Mouse (Mus musculus) hindbrain, postnatal 0 days (tissue): ENCODE measurements around the gene Mnat1. TPM values are rescaled to one million over a fixed set of nuclear protein-coding genes. Genes with fewer than 3 reads are reported as not detected.
"Not testable (repeated sequence)": the region's sequence is repeated elsewhere in the genome, so short reads cannot be mapped to it uniquely, and the experiment has no call there.

Experiments used
- ATAC-seq: fragments of 200-750 bp; cut with Nextera tagmentation; 2 replicates; pipeline ENCODE4 v1.8.0; 2017; ENCODE audit warnings: mild to moderate bottlenecking, moderate TSS enrichment, moderate library complexity
- DNase-seq: peaks from one replicate; pipeline ENCODE4 v3.0.0-alpha.2; 2015; ENCODE audit warnings: low spot score
- H3K27ac ChIP-seq: fragments of 300-500 bp; sonication (generic); 2 replicates; pipeline ENCODE4 v1.5.1; 2014; ENCODE audit warnings: mild to moderate bottlenecking
- H3K27me3 ChIP-seq: fragments of 300-500 bp; sonication (generic); 2 replicates; pipeline ENCODE4 v1.6.1; 2014; ENCODE audit warnings: low read length, mixed read lengths; ENCODE audit not compliant: insufficient read depth
- H3K36me3 ChIP-seq: fragments of 300-500 bp; sonication (generic); 2 replicates; pipeline ENCODE4 v1.6.1; 2014; ENCODE audit warnings: low read length, mixed read lengths; ENCODE audit not compliant: insufficient read depth
- H3K4me1 ChIP-seq: fragments of 300-500 bp; sonication (generic); 2 replicates; pipeline ENCODE4 v1.6.1; 2014; ENCODE audit warnings: antibody characterized with exemption, low read length, mixed read lengths; ENCODE audit not compliant: insufficient read depth
- H3K4me2 ChIP-seq: fragments of 300-500 bp; sonication (generic); 2 replicates; pipeline ENCODE4 v1.6.1; 2014; ENCODE audit warnings: low read depth, mild to moderate bottlenecking, low read length, moderate library complexity, mixed read lengths
- H3K4me3 ChIP-seq: fragments of 300-500 bp; sonication (generic); 2 replicates; pipeline ENCODE4 v1.5.1; 2014; ENCODE audit warnings: low read length
- H3K9ac ChIP-seq: fragments of 300-500 bp; sonication (generic); replicated peaks from 2 replicates; pipeline ENCODE4 v1.6.1; 2014; ENCODE audit warnings: mild to moderate bottlenecking, low read length, moderate library complexity, mixed read lengths
- H3K9me3 ChIP-seq: fragments of 300-500 bp; sonication (generic); 2 replicates; pipeline ENCODE4 v1.6.1; 2016; ENCODE audit warnings: low read length, mixed read lengths
- CTCF ChIP-seq: IDR thresholded peaks from 2 replicates; pipeline ENCODE4 v1.5.1; 2016; ENCODE audit warnings: antibody characterized with exemption, control low read depth, low read depth
- WGBS: fragments of 180-500 bp; shearing (Covaris S2); extraction: QIAGEN DNeasy Blood & Tissue Kit; methylation state at CpG from one replicate; pipeline ENCODE4 v1.1.7; 2014; 5-methylcytosine and 5-hydroxymethylcytosine counted together
- polyA plus RNA-seq: library from polyadenylated mRNA; unstranded; fragments of >200 nt; fragmentation: Nextera tagmentation; extraction: Ambion mirVana; gene quantifications from 2 replicates; pipeline ENCODE4 v1.2.1, GENCODE M21; 2015
- total RNA-seq: library from RNA; depleted of rRNA; stranded (reverse); fragments of >200 nt; gene quantifications from 2 replicates; pipeline ENCODE4 v1.2.3, GENCODE M21; 2014; rRNA removed

Mnat1 gene
- total RNA-seq, result 14.6 and 17.4 TPM in 2 replicates
- 17.6 and 18.2 TPM in 2 replicates for polyA plus RNA-seq

GRCm38 (mm10) chr12:73123093-73124041 is at the start of gene Mnat1:
TSS of gene Mnat1 (plus strand) at chr12:73123717.
- H3K4me3 ChIP-seq, result peak within 1 kb of the TSS; percentile 83
- TF ChIP-seq CTCF, result no peak
- 1% methylated on average over 23 of the region's 23 CpGs for WGBS
- peak; percentile 89 for DNase-seq
- H3K27me3 ChIP-seq, result no peaks in the 10 kb centered on the region
- peak within 1 kb of the TSS; percentile 71 for H3K4me2 ChIP-seq
- H3K9me3 ChIP-seq, result no peaks in the 10 kb centered on the region
- peak within 1 kb of the TSS; percentile 67 for H3K9ac ChIP-seq
- H3K36me3 ChIP-seq, result no peaks in the 10 kb centered on the region
- 0 out of 2 replicates have a peak, but pooled peaks cover 5% of the 10 kb centered on the region for H3K4me1 ChIP-seq
- peak within 1 kb of the TSS; percentile 68; the same call in 1 of the 2 replicates for H3K27ac ChIP-seq
- peak; percentile 80 for ATAC-seq

DNA sequence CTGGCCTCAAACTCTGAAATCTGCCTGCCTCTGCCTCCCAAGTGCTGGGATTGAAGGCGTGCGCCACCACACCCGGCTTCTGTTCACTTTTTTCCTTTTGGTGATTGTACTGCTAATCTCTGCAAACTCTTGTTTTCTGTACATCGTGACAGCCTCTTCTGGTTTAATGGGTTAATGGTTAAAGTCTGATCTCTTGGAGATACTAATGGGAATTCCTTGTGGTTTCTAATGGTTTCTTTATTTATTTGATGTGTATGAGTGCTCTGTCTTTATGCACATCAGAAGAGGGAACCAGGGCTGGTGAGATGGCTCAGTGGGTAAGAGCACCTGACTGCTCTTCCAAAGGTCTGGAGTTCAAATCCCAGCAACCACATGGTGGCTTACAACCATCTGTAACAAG is 41.7 kb upstream of the Mnat1 start:
- H3K4me2 ChIP-seq, DNase-seq, H3K27me3 ChIP-seq, H3K9ac ChIP-seq, ATAC-seq, H3K9me3 ChIP-seq, H3K27ac ChIP-seq, H3K36me3 ChIP-seq, H3K4me3 ChIP-seq, H3K4me1 ChIP-seq: not testable (repeated sequence)
- WGBS, result 88% methylated on average over 4 of the region's 4 CpGs

DNA sequence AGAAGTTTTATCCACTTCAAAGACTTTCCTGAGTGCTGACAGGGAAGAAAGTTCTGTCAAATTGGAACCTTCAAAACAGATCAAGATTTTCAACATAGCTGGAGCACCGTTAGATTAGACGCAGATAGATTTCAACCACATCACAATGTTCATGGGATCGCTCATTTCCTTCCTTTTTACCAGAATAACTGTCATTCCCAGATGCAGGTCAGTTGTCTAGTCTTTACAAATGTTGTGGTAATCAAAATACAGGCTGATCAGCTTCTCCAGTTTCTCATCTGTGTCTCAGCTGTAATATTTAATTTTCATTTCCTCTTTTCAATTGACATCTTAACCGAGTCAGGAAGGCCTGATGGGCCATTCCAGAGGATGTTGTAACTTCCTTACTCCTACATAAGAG is 39.7 kb upstream of the Mnat1 start:
- no peak for TF ChIP-seq CTCF
- H3K4me3 ChIP-seq, result no peak overlapping the region
- WGBS, result 86% methylated on average over 4 of the region's 4 CpGs

GRCm38 (mm10) chr12:73085739-73086630 is 37.5 kb upstream of the Mnat1 start:
- no peaks in the 10 kb centered on the region for H3K9me3 ChIP-seq
- H3K36me3 ChIP-seq, result no peaks in the 10 kb centered on the region
- H3K4me2 ChIP-seq, result no peak overlapping the region
- H3K9ac ChIP-seq, result no peak overlapping the region
- 26% methylated on average over 11 of the region's 11 CpGs for WGBS
- no peak overlapping the region for H3K4me3 ChIP-seq
- no peak overlapping the region for H3K27ac ChIP-seq
- no peak for TF ChIP-seq CTCF
- no peaks in the 10 kb centered on the region for H3K4me1 ChIP-seq
- DNase-seq (no peak), ATAC-seq (no peak)
- no peaks in the 10 kb centered on the region for H3K27me3 ChIP-seq

More for the DNA sequence above, 39.7 kb upstream of the Mnat1 start:
- Histone ChIP-seq H3K4me1 (no peaks in the 10 kb centered on the region), H3K36me3 (no peaks in the 10 kb centered on the region), H3K4me2 (no peak overlapping the region), H3K9ac (no peak overlapping the region), H3K27ac (no peak overlapping the region), H3K27me3 (no peaks in the 10 kb centered on the region), H3K9me3 (no peaks in the 10 kb centered on the region)
- no peak for ATAC-seq
- no peak for DNase-seq

GRCm38 (mm10) chr12:73087086-73087485 is 36.4 kb upstream of the Mnat1 start:
- no peak for ATAC-seq
- Histone ChIP-seq H3K36me3 (no peaks in the 10 kb centered on the region), H3K27me3 (no peaks in the 10 kb centered on the region), H3K4me2 (no peak overlapping the region), H3K9ac (no peak overlapping the region), H3K4me3 (no peak overlapping the region), H3K9me3 (no peaks in the 10 kb centered on the region), H3K4me1 (no peaks in the 10 kb centered on the region), H3K27ac (no peak overlapping the region)
- 91% methylated on average over 7 of the region's 7 CpGs for WGBS
- no peak for DNase-seq
- TF ChIP-seq CTCF, result no peak

DNA sequence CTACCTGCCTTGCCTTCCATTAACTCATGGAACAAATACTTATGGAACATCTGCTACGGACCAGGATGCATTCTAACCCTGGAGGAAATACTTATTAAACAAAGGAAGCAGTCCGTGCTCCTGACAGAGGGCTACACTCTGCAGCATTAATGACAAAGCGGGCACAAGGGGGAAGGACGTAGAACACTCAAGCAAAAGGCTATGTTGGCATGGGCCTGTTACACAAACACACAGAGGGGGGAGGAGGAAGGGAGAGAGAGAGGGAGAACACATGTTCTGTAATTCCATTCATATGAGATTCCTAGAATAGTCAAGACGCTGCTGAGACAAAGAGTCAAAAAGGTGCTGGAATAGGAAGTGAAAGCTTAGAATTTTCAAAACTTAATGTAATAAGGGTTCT is 35.0 kb upstream of the Mnat1 start:
- Histone ChIP-seq H3K4me3 (no peak overlapping the region), H3K4me1 (no peaks in the 10 kb centered on the region), H3K36me3 (no peaks in the 10 kb centered on the region), H3K9me3 (no peaks in the 10 kb centered on the region), H3K4me2 (no peak overlapping the region), H3K9ac (no peak overlapping the region), H3K27me3 (no peaks in the 10 kb centered on the region), H3K27ac (no peak overlapping the region)
- DNase-seq (no peak), ATAC-seq (no peak)
- WGBS, result 75% methylated on average over 5 of the region's 5 CpGs
- no peak for TF ChIP-seq CTCF
